Mouse (Mus musculus) lung, postnatal 0 days (tissue): ENCODE measurements around the gene Nbeal2. TPM values are rescaled to one million over a fixed set of nuclear protein-coding genes. Genes with fewer than 3 reads are reported as not detected.

ENCODE experiments used
- ATAC-seq: fragments of 200-750 bp; cut with Nextera tagmentation; 2 replicates; pipeline ENCODE4 v1.8.0; 2017; ENCODE audit warnings: moderate library complexity
- DNase-seq: peaks from one replicate; pipeline ENCODE4 v3.0.0-alpha.2; 2016; ENCODE audit warnings: low spot score
- H3K27ac ChIP-seq: fragments of 300-500 bp; sonication (generic); 2 replicates; pipeline ENCODE4 v1.5.1; 2014; ENCODE audit warnings: antibody characterized with exemption, mild to moderate bottlenecking, low read length, mixed read lengths
- H3K27me3 ChIP-seq: fragments of 300-500 bp; sonication (generic); replicated peaks from 2 replicates; pipeline ENCODE4 v1.6.1; 2014; ENCODE audit warnings: low read length, mixed read lengths; ENCODE audit not compliant: insufficient read depth
- H3K36me3 ChIP-seq: fragments of 300-500 bp; sonication (generic); 2 replicates; pipeline ENCODE4 v1.6.1; 2014; ENCODE audit warnings: low read length, mixed read lengths; ENCODE audit not compliant: insufficient read depth
- H3K4me1 ChIP-seq: fragments of 300-500 bp; sonication (generic); 2 replicates; pipeline ENCODE4 v1.6.1; 2014; ENCODE audit warnings: antibody characterized with exemption, low read depth, low read length, mixed read lengths; ENCODE audit not compliant: insufficient read depth
- H3K4me2 ChIP-seq: fragments of 300-500 bp; sonication (generic); replicated peaks from 2 replicates; pipeline ENCODE4 v1.6.1; 2014; ENCODE audit warnings: low read depth, mild to moderate bottlenecking, low read length, moderate library complexity, mixed read lengths
- H3K4me3 ChIP-seq: fragments of 300-500 bp; sonication (generic); 2 replicates; pipeline ENCODE4 v1.5.1; 2014; ENCODE audit warnings: low read depth, low read length
- H3K9ac ChIP-seq: fragments of 300-500 bp; sonication (generic); replicated peaks from 2 replicates; pipeline ENCODE4 v1.6.1; 2014; ENCODE audit warnings: low read depth, mild to moderate bottlenecking
- H3K9me3 ChIP-seq: fragments of 300-500 bp; sonication (generic); 2 replicates; pipeline ENCODE4 v1.6.1; 2016; ENCODE audit warnings: low read length, mixed read lengths
- CTCF ChIP-seq: IDR thresholded peaks from 2 replicates; pipeline ENCODE4 v1.5.1; 2016; ENCODE audit warnings: antibody characterized with exemption, mild to moderate bottlenecking
- EP300 ChIP-seq: IDR thresholded peaks from 2 replicates; pipeline ENCODE4 v1.6.1; 2016; ENCODE audit warnings: antibody characterized with exemption, mild to moderate bottlenecking, control low read depth
- WGBS: fragments of 180-500 bp; shearing (Covaris S2); extraction: QIAGEN DNeasy Blood & Tissue Kit; methylation state at CpG from one replicate; pipeline ENCODE4 v1.1.7; 2014; 5-methylcytosine and 5-hydroxymethylcytosine counted together
- polyA plus RNA-seq: library from polyadenylated mRNA; unstranded; fragments of >200 nt; fragmentation: Nextera tagmentation; extraction: Ambion mirVana; gene quantifications from 2 replicates; pipeline ENCODE4 v1.2.1, GENCODE M21; 2015

Gene Nbeal2
- polyA plus RNA-seq, 1 experiment from 2014 or later: 6.2 TPM

DNA sequence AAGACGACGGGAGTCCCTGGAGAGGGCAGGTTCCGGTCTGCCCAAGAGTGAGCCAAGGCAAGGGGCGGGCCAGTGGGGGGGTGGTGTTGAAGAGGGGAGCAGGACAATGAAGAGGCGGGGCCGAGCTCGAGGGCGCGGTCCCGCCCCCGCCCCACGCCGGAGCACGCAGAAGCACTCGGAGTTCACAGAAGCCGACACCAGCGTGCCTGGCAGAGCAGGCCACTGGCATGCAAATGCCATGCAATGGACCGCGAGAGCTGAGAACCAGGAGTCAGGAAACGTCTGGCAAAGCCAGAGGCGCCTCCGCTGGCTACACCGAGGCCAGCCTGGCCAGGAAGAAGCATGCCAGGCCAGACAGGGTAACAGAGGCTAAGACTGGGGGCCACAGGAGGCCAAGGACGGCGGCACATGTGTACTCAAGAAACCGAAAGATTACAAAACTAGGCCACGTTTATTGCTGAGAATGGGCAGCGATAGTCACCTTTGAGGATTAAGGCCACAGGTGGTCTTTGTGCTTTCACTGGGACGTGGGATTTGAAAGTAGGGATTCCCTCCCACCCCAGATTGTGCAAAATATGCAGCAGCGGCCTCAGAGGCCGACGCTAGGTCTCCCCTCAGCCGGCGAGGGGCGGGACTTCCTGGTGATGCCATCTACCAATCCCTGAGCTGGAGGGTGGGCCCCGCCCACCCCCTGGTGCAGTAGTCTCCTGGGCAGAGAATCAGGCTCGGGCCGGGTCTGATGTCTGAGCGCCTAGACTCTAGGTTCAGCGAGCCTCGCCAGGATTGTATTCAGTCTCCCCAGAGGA lies 29.4 kb downstream of the Nbeal2 start, which contains the start of gene Nradd:
Gene Nradd, minus strand, starts transcription at position 92 of the 806 bp plus-strand sequence.
- peak; percentile 96 for DNase-seq
- peak; percentile 92 for ATAC-seq
- Histone ChIP-seq H3K27ac (peak within 1 kb of the TSS; percentile 89), H3K4me3 (peak within 1 kb of the TSS; percentile 53), H3K9ac (peak within 1 kb of the TSS; percentile 46; the same call in 1 of the 2 replicates), H3K27me3 (no peaks in the 10 kb centered on the region), H3K4me1 (peaks cover 10% of the 10 kb centered on the region; the same call in 1 of the 2 replicates), H3K36me3 (0 out of 2 replicates have a peak, but pooled peaks cover 12% of the 10 kb centered on the region), H3K9me3 (no peaks in the 10 kb centered on the region), H3K4me2 (peak within 1 kb of the TSS; percentile 94)
- no peak for TF ChIP-seq EP300
- TF ChIP-seq CTCF: peak; percentile 7; the same call in 1 of the 2 replicates
- 3% methylated on average over 40 of the region's 41 CpGs for WGBS

DNA sequence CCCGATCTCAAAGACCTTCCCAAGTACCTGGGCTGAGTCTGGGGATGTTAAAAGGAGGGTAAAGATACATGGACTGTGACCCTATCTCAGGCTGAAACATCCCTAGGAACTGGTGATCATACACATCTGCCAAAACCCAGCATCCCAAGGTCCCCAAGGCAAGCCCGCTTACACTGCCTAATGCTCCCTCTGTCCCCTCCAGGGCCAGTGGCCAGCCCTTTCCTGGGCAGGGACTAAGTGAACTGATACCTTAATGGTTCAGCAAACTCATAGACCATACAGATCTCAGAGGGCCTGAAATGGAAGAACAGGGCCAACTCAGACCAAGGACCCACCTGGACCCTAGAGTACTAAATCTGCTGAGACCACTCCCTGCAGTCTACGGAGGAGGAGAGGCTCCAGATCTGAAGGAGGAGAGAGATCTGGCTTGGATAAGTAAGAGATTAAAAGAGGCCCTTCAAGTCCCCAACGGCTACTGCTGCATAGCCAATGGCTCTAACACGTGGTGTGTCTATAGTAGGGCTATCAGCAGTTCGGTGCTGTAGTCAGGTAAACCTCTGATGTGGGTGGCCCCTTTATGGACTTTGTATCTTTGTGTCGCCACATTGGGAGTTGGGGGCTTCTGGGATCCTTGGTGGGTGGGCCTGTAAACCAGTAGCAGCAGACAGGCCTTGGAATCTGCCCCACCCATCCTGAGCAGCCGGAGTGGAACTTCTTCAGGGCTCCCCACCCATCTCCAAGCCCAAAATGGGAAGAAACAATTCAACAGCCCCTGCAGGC lies 30.4 kb downstream of the Nbeal2 start:
- no peaks in the 10 kb centered on the region for H3K9me3 ChIP-seq
- no peak for DNase-seq
- H3K27me3 ChIP-seq: no peaks in the 10 kb centered on the region
- no peak for ATAC-seq
- peaks cover 10% of the 10 kb centered on the region; the same call in 1 of the 2 replicates for H3K4me1 ChIP-seq
- peaks cover 19% of the 10 kb centered on the region; the same call in 1 of the 2 replicates for H3K36me3 ChIP-seq
- peak overlapping the region; percentile 46; the same call in 1 of the 2 replicates for H3K9ac ChIP-seq
- peak overlapping the region; percentile 89 for H3K27ac ChIP-seq
- peak overlapping the region; percentile 94 for H3K4me2 ChIP-seq
- WGBS: 33% methylated on average over 8 of the region's 8 CpGs
- no peak for TF ChIP-seq EP300
- TF ChIP-seq CTCF: no peak
- H3K4me3 ChIP-seq: peak overlapping the region; percentile 53

DNA sequence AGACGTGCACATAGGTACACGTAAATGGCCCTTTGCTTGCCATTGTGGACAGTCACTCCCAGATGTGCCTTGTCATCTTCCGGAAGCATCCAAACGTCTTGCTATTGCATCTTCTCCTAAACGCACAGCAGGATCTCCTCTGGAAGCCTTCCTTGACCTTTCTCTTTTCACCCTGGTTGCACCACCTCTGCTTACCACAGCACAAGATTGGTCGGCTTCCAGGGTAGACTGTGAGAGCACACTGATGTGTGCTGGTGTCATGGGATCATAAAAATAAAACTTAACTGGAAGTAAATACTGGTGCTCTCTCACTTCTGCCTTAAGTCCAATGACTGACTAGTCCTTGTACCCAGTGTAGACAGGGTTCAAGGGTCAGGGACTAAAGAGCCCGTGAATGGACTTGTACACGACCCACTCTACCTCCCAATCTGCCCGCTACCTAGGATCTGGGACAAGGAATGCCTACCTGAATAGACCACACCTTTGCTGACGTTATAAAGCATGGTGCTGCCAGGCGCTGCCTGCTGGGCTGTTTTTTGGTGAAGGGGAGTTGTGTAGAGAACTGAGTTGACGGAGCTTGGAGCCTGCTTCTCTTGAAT lies 31.2 kb downstream of the Nbeal2 start:
- H3K9me3 ChIP-seq: no peaks in the 10 kb centered on the region
- H3K4me2 ChIP-seq: no peak overlapping the region
- H3K27ac ChIP-seq: no peak overlapping the region
- 70% methylated on average over 12 of the region's 12 CpGs for WGBS
- no peak for TF ChIP-seq EP300
- TF ChIP-seq CTCF: no peak
- peaks cover 24% of the 10 kb centered on the region for H3K36me3 ChIP-seq
- peaks cover 10% of the 10 kb centered on the region; the same call in 1 of the 2 replicates for H3K4me1 ChIP-seq
- DNase-seq (peak; percentile 16), ATAC-seq (no peak)
- no peaks in the 10 kb centered on the region for H3K27me3 ChIP-seq
- no peak overlapping the region for H3K4me3 ChIP-seq
- H3K9ac ChIP-seq: no peak overlapping the region

DNA sequence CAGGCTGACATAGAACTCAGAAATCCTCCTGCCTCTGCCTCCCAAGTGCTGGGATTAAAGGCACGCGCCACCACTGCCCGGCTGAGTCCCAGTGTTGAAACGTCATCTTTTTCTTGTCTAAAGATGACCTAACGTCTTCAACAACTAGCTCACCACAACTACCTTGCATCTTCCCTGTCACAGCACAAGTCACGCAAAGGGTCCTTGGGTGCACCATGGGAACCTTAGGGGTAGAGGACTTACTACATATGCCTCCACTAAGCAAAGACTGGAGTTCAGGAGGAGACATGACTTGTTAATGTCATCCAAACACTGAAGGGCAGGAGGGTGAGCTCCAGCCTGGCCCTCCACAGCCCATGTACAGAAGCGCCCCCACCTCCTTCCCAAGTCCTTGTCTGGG lies 33.3 kb downstream of the Nbeal2 start:
- Histone ChIP-seq H3K4me1 (peaks cover 10% of the 10 kb centered on the region; the same call in 1 of the 2 replicates), H3K36me3 (peaks cover 24% of the 10 kb centered on the region), H3K4me2 (no peak overlapping the region), H3K27ac (no peak overlapping the region), H3K9me3 (no peaks in the 10 kb centered on the region), H3K4me3 (no peak overlapping the region), H3K27me3 (no peaks in the 10 kb centered on the region), H3K9ac (no peak overlapping the region)
- no peak for DNase-seq
- TF ChIP-seq CTCF: no peak
- no peak for TF ChIP-seq EP300
- no peak for ATAC-seq
- 94% methylated on average over 7 of the region's 7 CpGs for WGBS

DNA sequence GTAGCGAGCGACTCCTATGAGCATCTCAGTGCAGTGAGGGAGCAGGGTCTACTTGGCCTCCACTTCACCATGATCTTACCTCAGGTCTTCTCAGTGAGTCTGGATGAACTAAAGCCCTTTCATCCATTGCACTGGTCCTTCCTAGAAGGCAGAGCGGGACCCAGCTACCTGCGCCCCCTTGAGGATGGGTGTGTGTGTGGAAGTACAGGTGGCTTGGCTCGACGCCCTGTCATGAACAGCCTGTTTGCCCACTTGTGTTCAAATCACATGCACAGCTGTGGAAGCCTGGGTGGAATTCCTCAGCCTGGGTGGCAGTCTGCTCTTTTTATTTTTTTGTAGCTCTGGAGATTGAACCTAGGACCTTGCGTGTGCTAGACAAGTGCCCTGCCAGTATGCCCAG lies 33.8 kb downstream of the Nbeal2 start:
- H3K9ac ChIP-seq: no peak overlapping the region
- H3K27ac ChIP-seq: no peak overlapping the region
- peaks cover 8% of the 10 kb centered on the region; the same call in 1 of the 2 replicates for H3K4me1 ChIP-seq
- H3K36me3 ChIP-seq: peaks cover 24% of the 10 kb centered on the region
- WGBS: 67% methylated on average over 7 of the region's 7 CpGs
- peak; percentile 73 for TF ChIP-seq CTCF
- TF ChIP-seq EP300: no peak
- no peaks in the 10 kb centered on the region for H3K27me3 ChIP-seq
- ATAC-seq (peak; percentile 13), DNase-seq (peak; percentile 87)
- no peak overlapping the region for H3K4me3 ChIP-seq
- no peak overlapping the region for H3K4me2 ChIP-seq
- no peaks in the 10 kb centered on the region for H3K9me3 ChIP-seq

DNA sequence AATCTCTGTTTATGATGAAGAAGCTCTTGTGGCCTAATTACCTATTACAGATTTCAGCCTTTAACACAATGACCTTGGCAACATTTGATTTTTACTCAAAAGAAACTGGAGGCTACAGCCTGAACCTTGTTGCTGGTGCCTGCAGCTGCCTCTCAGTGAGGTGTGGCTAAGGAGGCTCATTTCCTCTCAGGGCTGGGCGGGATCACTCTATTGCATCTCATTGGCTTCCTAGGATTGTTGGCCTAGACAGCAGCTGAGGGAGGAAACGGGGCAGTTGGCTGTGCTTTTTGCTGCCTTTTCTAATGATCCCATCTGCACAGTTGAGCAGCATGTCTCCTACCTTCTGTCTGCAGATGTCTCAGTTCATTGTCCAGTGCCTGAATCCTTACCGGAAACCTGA lies 36.9 kb downstream of the Nbeal2 start:
- H3K4me1 ChIP-seq: no peaks in the 10 kb centered on the region
- no peaks in the 10 kb centered on the region for H3K27me3 ChIP-seq
- H3K27ac ChIP-seq: no peak overlapping the region
- WGBS: 61% methylated on average over 3 of the region's 3 CpGs
- ATAC-seq (no peak), DNase-seq (no peak)
- TF ChIP-seq EP300: no peak
- TF ChIP-seq CTCF: no peak
- H3K9ac ChIP-seq: no peak overlapping the region
- no peak overlapping the region for H3K4me2 ChIP-seq
- H3K9me3 ChIP-seq: no peaks in the 10 kb centered on the region
- H3K4me3 ChIP-seq: no peak overlapping the region
- H3K36me3 ChIP-seq: peaks cover 24% of the 10 kb centered on the region
